Mouse (Mus musculus) kidney, postnatal 14 days (tissue): ENCODE data around the gene Ssxb8.
A peak's percentile ranks its signal among the peaks of the same experiment; 100 is the strongest.
"Not testable (repeated sequence)": the region's sequence is repeated elsewhere in the genome, so short reads cannot be mapped to it uniquely, and the experiment has no call there.

ENCODE experiments used
- DNase-seq: peaks from one replicate; pipeline ENCODE4 v3.0.0; 2022; ENCODE audit warnings: mixed read lengths

Ssxb8 gene

DNA sequence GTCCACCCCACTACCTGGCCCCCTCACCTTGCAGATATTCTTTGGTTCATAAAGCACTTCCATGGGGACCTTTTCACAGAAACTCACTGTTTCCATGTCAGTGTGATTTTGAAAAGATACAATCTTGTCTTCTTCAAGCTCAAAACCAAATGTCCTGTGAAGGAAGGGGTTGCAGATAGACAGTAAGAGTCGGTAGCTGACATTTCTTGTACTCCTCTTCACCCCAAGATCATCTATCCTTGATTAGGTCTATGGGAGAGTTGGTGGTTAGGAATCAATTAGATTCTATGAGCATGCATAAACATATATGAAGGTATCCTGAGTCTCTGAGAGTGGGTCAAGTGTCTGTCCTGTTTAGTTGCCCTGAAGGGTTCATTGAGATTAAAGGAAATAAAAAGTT is at the start of gene Ssxb8:
TSS of gene Ssxb8 (minus strand) at position 101 of the 400 bp plus-strand sequence.
- DNase-seq: not testable (repeated sequence)

DNA sequence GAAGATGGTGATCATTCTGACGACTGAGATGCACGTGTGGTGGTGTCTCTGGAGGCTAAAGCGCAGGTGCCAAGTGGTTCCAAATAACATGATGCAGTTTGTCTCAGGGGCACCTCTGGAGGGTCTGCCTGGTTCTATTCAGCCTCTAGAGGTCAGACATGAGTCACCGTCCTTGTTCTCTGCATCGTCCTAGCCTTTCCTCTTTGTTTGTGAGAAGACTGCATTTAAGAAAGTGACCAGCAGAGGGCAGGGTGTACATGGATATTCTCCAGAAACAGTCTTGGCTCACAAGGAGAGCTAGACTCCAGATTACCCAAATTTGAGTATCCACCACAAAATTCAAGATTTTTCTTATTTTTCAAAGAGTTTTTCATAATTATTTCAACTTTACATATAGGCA is 42.3 kb upstream of the Ssxb8 start:
- peak; percentile 15 for DNase-seq

DNA sequence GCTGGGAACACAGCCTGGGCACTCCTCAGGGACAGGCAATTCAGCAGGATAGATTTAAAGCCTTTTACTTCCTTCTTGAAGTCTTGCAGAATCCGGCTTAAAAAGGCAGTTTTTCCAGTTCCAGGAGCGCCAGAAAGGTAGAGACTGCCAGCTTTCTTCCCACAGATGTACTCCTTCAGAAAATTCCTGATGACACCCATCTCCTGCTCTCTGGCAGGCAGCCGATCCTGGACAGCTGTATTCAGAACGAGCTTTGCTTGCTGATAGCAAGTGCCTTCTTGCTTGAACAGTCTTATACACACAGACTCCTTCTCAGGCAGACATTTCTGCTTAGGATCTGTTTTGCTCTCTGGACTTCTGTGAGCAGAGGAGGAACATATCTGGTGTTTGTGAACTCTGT is 27.6 kb downstream of the Ssxb8 start:
- no peak for DNase-seq
